In the genomic region with DNA sequence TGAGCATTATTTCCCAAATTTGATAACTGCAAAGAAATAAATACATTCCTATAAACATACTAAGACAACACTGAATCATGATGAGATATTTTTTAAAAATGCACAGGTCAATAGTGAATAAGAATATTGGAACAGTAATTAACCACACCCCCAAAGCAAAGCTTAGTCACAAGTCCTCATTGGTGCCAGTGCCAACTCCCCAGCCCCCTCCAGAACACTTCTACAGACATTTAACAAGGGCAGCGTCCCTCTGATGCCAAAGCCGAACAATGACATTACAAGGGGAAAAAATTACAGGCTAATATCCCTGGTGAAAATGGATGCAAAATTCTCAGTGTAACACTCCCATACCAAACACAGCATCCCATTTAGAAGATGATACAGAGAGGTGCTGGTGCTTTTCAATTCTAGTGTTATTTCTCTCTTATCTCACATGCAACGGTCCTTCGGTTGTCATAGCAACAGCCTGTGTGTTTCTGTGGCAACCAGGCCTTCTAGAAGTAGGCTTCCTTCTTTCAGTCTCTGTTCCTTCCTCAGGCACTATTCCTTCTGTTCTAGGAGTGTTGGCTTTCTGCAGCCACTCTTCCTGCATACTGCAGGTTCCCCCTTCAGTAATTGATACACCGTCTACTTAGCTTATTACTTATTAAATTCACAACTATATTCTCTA, we compare ENCODE assay signal across 9 mouse cellular contexts. TPM values are rescaled to one million over a fixed set of nuclear protein-coding genes. Genes with fewer than 3 reads are reported as not detected.
DNase-seq lines count a peak whose midpoint lies in the region; ATAC-seq lines count a peak whose summit lies in the region.
"Had no signal": no experiment of that assay in that cellular context is flagged by ENCODE, and none has a peak within 500 bp of the region (broad histone marks: within the 10 kb centered on the region; RNA-seq: fewer than 3 reads in every experiment).

No protein-coding gene starts in this region.

- H3K4me1 ChIP-seq in forebrain, embryonic 12.5 days = peaks cover 5% of the 10 kb centered on the region
- 0 out of 2 replicates have a peak, but pooled peaks cover 2% of the 10 kb centered on the region for H3K4me1 ChIP-seq in neural tube, embryonic 14.5 days (ENCODE audit: control insufficient read depth, insufficient read depth, low read length)
- H3K4me1 ChIP-seq: heart, embryonic 13.5 days had no signal

- H3K27me3 ChIP-seq in forebrain, embryonic 12.5 days = no peaks in the 10 kb centered on the region
- H3K27me3 ChIP-seq in neural tube, embryonic 14.5 days (ENCODE audit: control insufficient read depth, insufficient read depth, low read length) = no peaks in the 10 kb centered on the region
- H3K27me3 ChIP-seq: heart, embryonic 13.5 days had no signal

- no peaks in the 10 kb centered on the region for H3K9me3 ChIP-seq in forebrain, embryonic 12.5 days
- H3K9me3 ChIP-seq in neural tube, embryonic 14.5 days (ENCODE audit: control insufficient read depth, low read length) = no peaks in the 10 kb centered on the region

- peak overlapping the region; percentile 41 for H3K4me2 ChIP-seq in forebrain, embryonic 12.5 days
- H3K4me2 ChIP-seq in neural tube, embryonic 14.5 days (ENCODE audit: low read depth, low read length) = peak overlapping the region; percentile 25; the same call in 1 of the 2 replicates
- H3K4me2 ChIP-seq: heart, embryonic 13.5 days had no signal

- peak; percentile 90 for ATAC-seq in forebrain, embryonic 12.5 days (ENCODE audit: low FRiP score)
- ATAC-seq in neural tube, embryonic 14.5 days (ENCODE audit: low read depth) = peak; percentile 90

- no peak overlapping the region for H3K9ac ChIP-seq in forebrain, embryonic 12.5 days
- no peak overlapping the region for H3K9ac ChIP-seq in neural tube, embryonic 14.5 days (replicated peaks; ENCODE audit: low read depth, low read length)
- H3K9ac ChIP-seq: heart, embryonic 13.5 days had no signal

- no peak overlapping the region for H3K4me3 ChIP-seq in forebrain, embryonic 12.5 days (replicated peaks)
- no peak overlapping the region for H3K4me3 ChIP-seq in neural tube, embryonic 14.5 days (ENCODE audit: low read depth, low read length)
- H3K4me3 ChIP-seq: heart, embryonic 13.5 days had no signal

- intact Hi-C loops in heart, postnatal 25 days (cut with DNase I) = loop anchor here (5.0 kb wide), 1 partner anchor 652 kb away; no protein-coding TSS in a partner anchor

- WGBS in forebrain, embryonic 12.5 days = 44% methylated on average over 5 of the region's 5 CpGs
- 38% methylated on average over 5 of the region's 5 CpGs for WGBS in neural tube, embryonic 14.5 days

- peak overlapping the region; percentile 76 for H3K27ac ChIP-seq in forebrain, embryonic 12.5 days
- peak overlapping the region; percentile 63; the same call in 1 of the 2 replicates for H3K27ac ChIP-seq in neural tube, embryonic 14.5 days (ENCODE audit: low read depth, low read length)
- H3K27ac ChIP-seq: heart, embryonic 13.5 days had no signal

- DNase-seq in brain, adult 2 months (ENCODE audit: low read depth, low spot score) = peak; percentile 93
- DNase-seq in layer of hippocampus, adult 9-11 months = peak; percentile 82
- no peak for DNase-seq in heart, postnatal 25 days (ENCODE audit: low spot score)
- DNase-seq in urinary bladder, postnatal 36 days (ENCODE audit: low spot score in 2 of 2) = no peak
- no peak for DNase-seq in adrenal gland, postnatal 36 days
- DNase-seq in spleen, postnatal 4 days (ENCODE audit: low spot score in 2 of 2) = no peak

- H3K36me3 ChIP-seq in forebrain, embryonic 12.5 days (replicated peaks) = no peaks in the 10 kb centered on the region
- H3K36me3 ChIP-seq in neural tube, embryonic 14.5 days (ENCODE audit: control insufficient read depth, insufficient read depth, low read length) = no peaks in the 10 kb centered on the region
- H3K36me3 ChIP-seq: heart, embryonic 13.5 days had no signal

RNA-seq across cellular contexts. Expression of a gene that starts 7.9 kb away (rescaled TPM):
- 32.4 and 36.1 TPM in 2 replicates for polyA plus RNA-seq in forebrain, embryonic 12.5 days (2016; fragmentation: Nextera tagmentation; extraction: Ambion mirVana)
- 130 and 150 TPM in 2 replicates for polyA plus RNA-seq in neural tube, embryonic 14.5 days (2014; fragmentation: Nextera tagmentation; extraction: Ambion mirVana)
- total RNA-seq in heart, postnatal 25 days (2021) = 1 to 10 TPM; 1.6 to 1.9 TPM
- 10 to 100 TPM; 29.3 to 40.2 TPM for total RNA-seq in adrenal gland, postnatal 36 days (2021)

Comparison
In these comparisons a context has a peak if more than half of its experiments do, and no peak if none do; other contexts are left out.
1. DNase-seq: peak in brain, adult 2 months (single experiment) and layer of hippocampus, adult 9-11 months (single experiment); none in heart, postnatal 25 days (single experiment), urinary bladder, postnatal 36 days (0 of 2), adrenal gland, postnatal 36 days (0 of 2) and spleen, postnatal 4 days (0 of 2).
2. RNA of a gene that starts 7.9 kb away (total RNA-seq): 29.3 to 40.2 TPM in adrenal gland, postnatal 36 days; 1.6 to 1.9 TPM in heart, postnatal 25 days; every median in the first group is over 10 times any median in the second.